Mouse (Mus musculus) hindbrain, embryonic 13.5 days (tissue): ENCODE measurements at regions not wholly inside any gene's neighbourhood (a gene's known extent, or its start where the extent isn't known, plus 50 kb on each side); places are given as distances from the start of the nearest gene placed in this dataset.

Source experiments
- ATAC-seq: fragments of 200-750 bp; cut with Nextera tagmentation; 2 replicates; pipeline ENCODE4 v1.8.0; 2017; ENCODE audit warnings: moderate TSS enrichment; ENCODE audit not compliant: low FRiP score
- H3K27ac ChIP-seq: fragments of 300-500 bp; sonication (generic); 2 replicates; pipeline ENCODE4 v1.5.1; 2015; ENCODE audit warnings: inconsistent platforms, mild to moderate bottlenecking, moderate library complexity
- H3K27me3 ChIP-seq: fragments of 300-500 bp; sonication (generic); 2 replicates; pipeline ENCODE4 v1.6.1; 2015; ENCODE audit warnings: mild to moderate bottlenecking, inconsistent platforms
- H3K36me3 ChIP-seq: fragments of 300-500 bp; sonication (generic); 2 replicates; pipeline ENCODE4 v1.6.1; 2015; ENCODE audit warnings: mild to moderate bottlenecking, inconsistent platforms
- H3K4me1 ChIP-seq: fragments of 300-500 bp; sonication (generic); replicated peaks from 2 replicates; pipeline ENCODE4 v1.6.1; 2015; ENCODE audit warnings: inconsistent platforms
- H3K4me2 ChIP-seq: fragments of 300-500 bp; sonication (generic); 2 replicates; pipeline ENCODE4 v1.6.1; 2015; ENCODE audit warnings: inconsistent platforms, mild to moderate bottlenecking, moderate library complexity
- H3K4me3 ChIP-seq: fragments of 300-500 bp; sonication (generic); 2 replicates; pipeline ENCODE4 v1.5.1; 2015; ENCODE audit warnings: mild to moderate bottlenecking, inconsistent platforms
- H3K9ac ChIP-seq: fragments of 300-500 bp; sonication (generic); 2 replicates; pipeline ENCODE4 v1.6.1; 2015; ENCODE audit warnings: mild to moderate bottlenecking, inconsistent platforms
- H3K9me3 ChIP-seq: fragments of 300-500 bp; sonication (generic); 2 replicates; pipeline ENCODE4 v1.6.1; 2016; ENCODE audit warnings: inconsistent platforms
- WGBS: fragments of 180-500 bp; shearing (Covaris S2); methylation state at CpG from one replicate; pipeline ENCODE4 v1.1.7; 2015; 5-methylcytosine and 5-hydroxymethylcytosine counted together

GRCm38 (mm10) chr10:126815730-126816129, 85.4 kb downstream of the Atp23 start:
- H3K36me3 ChIP-seq, result no peaks in the 10 kb centered on the region

GRCm38 (mm10) chr10:126814968-126815367, 86.2 kb downstream of the Atp23 start:
- no peak overlapping the region for H3K9ac ChIP-seq
- no peak overlapping the region for H3K27ac ChIP-seq
- H3K4me3 ChIP-seq, result no peak overlapping the region
- H3K36me3 ChIP-seq, result no peaks in the 10 kb centered on the region
- no peak for ATAC-seq
- WGBS, result 93% methylated on average over 18 of the region's 18 CpGs
- H3K4me2 ChIP-seq, result no peak overlapping the region
- no peaks in the 10 kb centered on the region for H3K9me3 ChIP-seq
- no peaks in the 10 kb centered on the region for H3K27me3 ChIP-seq
- peaks cover 11% of the 10 kb centered on the region for H3K4me1 ChIP-seq

More at GRCm38 (mm10) chr10:126815730-126816129, 85.4 kb downstream of the Atp23 start:
- H3K27ac ChIP-seq, result no peak overlapping the region
- H3K27me3 ChIP-seq, result no peaks in the 10 kb centered on the region
- H3K4me1 ChIP-seq, result 0 out of 2 replicates have a peak, but pooled peaks cover 7% of the 10 kb centered on the region
- no peak overlapping the region for H3K9ac ChIP-seq
- 82% methylated on average over 5 of the region's 5 CpGs for WGBS
- no peak overlapping the region for H3K4me2 ChIP-seq
- ATAC-seq, result no peak
- H3K4me3 ChIP-seq, result no peak overlapping the region
- H3K9me3 ChIP-seq, result no peaks in the 10 kb centered on the region

- Histone ChIP-seq H3K4me1 (peaks cover 18% of the 10 kb centered on the region), H3K4me3 (no peak overlapping the region), H3K27me3 (no peaks in the 10 kb centered on the region), H3K36me3 (no peaks in the 10 kb centered on the region), H3K9ac (no peak overlapping the region), H3K27ac (no peak overlapping the region), H3K9me3 (no peaks in the 10 kb centered on the region), H3K4me2 (no peak overlapping the region)
- ATAC-seq, result no peak
- 88% methylated on average over 6 of the region's 6 CpGs for WGBS
Measured at GRCm38 (mm10) chr10:126813051-126813593, 88.0 kb downstream of the Atp23 start.

GRCm38 (mm10) chr10:126812243-126812755, 88.9 kb downstream of the Atp23 start:
- 69% methylated on average over 7 of the region's 7 CpGs for WGBS
- peak overlapping the region; percentile 52; the same call in 1 of the 2 replicates for H3K27ac ChIP-seq
- peaks cover 18% of the 10 kb centered on the region for H3K4me1 ChIP-seq
- no peaks in the 10 kb centered on the region for H3K9me3 ChIP-seq
- no peak overlapping the region for H3K9ac ChIP-seq
- H3K36me3 ChIP-seq, result no peaks in the 10 kb centered on the region
- no peak overlapping the region for H3K4me3 ChIP-seq
- H3K4me2 ChIP-seq, result no peak overlapping the region
- H3K27me3 ChIP-seq, result no peaks in the 10 kb centered on the region
- no peak for ATAC-seq

GRCm38 (mm10) chr10:126810346-126811095, 90.6 kb downstream of the Atp23 start:
- H3K36me3 ChIP-seq, result no peaks in the 10 kb centered on the region
- peak overlapping the region; percentile 50; the same call in 1 of the 2 replicates for H3K4me2 ChIP-seq
- H3K9me3 ChIP-seq, result no peaks in the 10 kb centered on the region
- H3K9ac ChIP-seq, result no peak overlapping the region
- H3K27ac ChIP-seq, result no peak overlapping the region
- H3K27me3 ChIP-seq, result no peaks in the 10 kb centered on the region
- peaks cover 18% of the 10 kb centered on the region for H3K4me1 ChIP-seq
- H3K4me3 ChIP-seq, result no peak overlapping the region
- ATAC-seq, result no peak
- 74% methylated on average over 11 of the region's 11 CpGs for WGBS

GRCm38 (mm10) chr10:126809587-126809986, 91.6 kb downstream of the Atp23 start:
- Histone ChIP-seq H3K27me3 (no peaks in the 10 kb centered on the region), H3K4me2 (peak overlapping the region; percentile 50), H3K4me3 (peak overlapping the region; percentile 22), H3K9me3 (no peaks in the 10 kb centered on the region), H3K9ac (peak overlapping the region; percentile 55), H3K27ac (peak overlapping the region; percentile 66; the same call in 1 of the 2 replicates), H3K36me3 (no peaks in the 10 kb centered on the region), H3K4me1 (peaks cover 18% of the 10 kb centered on the region)
- peak; percentile 55 for ATAC-seq
- WGBS, result 56% methylated on average over 17 of the region's 17 CpGs

- Histone ChIP-seq H3K27me3 (no peaks in the 10 kb centered on the region), H3K9me3 (no peaks in the 10 kb centered on the region), H3K36me3 (no peaks in the 10 kb centered on the region), H3K27ac (no peak overlapping the region), H3K4me1 (peaks cover 14% of the 10 kb centered on the region), H3K4me2 (no peak overlapping the region), H3K9ac (no peak overlapping the region), H3K4me3 (no peak overlapping the region)
- ATAC-seq, result no peak
- WGBS, result 91% methylated on average over 4 of the region's 4 CpGs
Measured at GRCm38 (mm10) chr10:126806881-126807280, 94.3 kb downstream of the Atp23 start.

- H3K9me3 ChIP-seq, result no peaks in the 10 kb centered on the region
- H3K27ac ChIP-seq, result no peak overlapping the region
- H3K27me3 ChIP-seq, result no peaks in the 10 kb centered on the region
- no peak for ATAC-seq
- no peaks in the 10 kb centered on the region for H3K4me1 ChIP-seq
- 73% methylated on average over 4 of the region's 4 CpGs for WGBS
- no peak overlapping the region for H3K4me3 ChIP-seq
- H3K4me2 ChIP-seq, result no peak overlapping the region
- H3K9ac ChIP-seq, result no peak overlapping the region
- no peaks in the 10 kb centered on the region for H3K36me3 ChIP-seq
Measured at GRCm38 (mm10) chr10:126802732-126803131, 98.4 kb downstream of the Atp23 start.

- 58% methylated on average over 4 of the region's 4 CpGs for WGBS
- Histone ChIP-seq H3K27me3 (no peaks in the 10 kb centered on the region), H3K4me3 (no peak overlapping the region), H3K36me3 (no peaks in the 10 kb centered on the region), H3K4me2 (no peak overlapping the region), H3K9me3 (no peaks in the 10 kb centered on the region), H3K4me1 (no peaks in the 10 kb centered on the region), H3K9ac (no peak overlapping the region), H3K27ac (no peak overlapping the region)
- ATAC-seq, result no peak
Measured at GRCm38 (mm10) chr10:126799393-126799792, 101.8 kb downstream of the Atp23 start.

- Histone ChIP-seq H3K4me2 (no peak overlapping the region), H3K9me3 (no peaks in the 10 kb centered on the region), H3K27ac (peak overlapping the region; percentile 64), H3K4me1 (peaks cover 26% of the 10 kb centered on the region), H3K4me3 (no peak overlapping the region), H3K36me3 (no peaks in the 10 kb centered on the region), H3K9ac (no peak overlapping the region), H3K27me3 (no peaks in the 10 kb centered on the region)
- ATAC-seq, result no peak
- WGBS, result 52% methylated on average over 3 of the region's 3 CpGs
Measured at GRCm38 (mm10) chr10:126793136-126793535, 108.0 kb downstream of the Atp23 start.

- H3K36me3 ChIP-seq, result no peaks in the 10 kb centered on the region
- H3K9ac ChIP-seq, result no peak overlapping the region
- H3K4me3 ChIP-seq, result no peak overlapping the region
- H3K27ac ChIP-seq, result peak overlapping the region; percentile 64
- ATAC-seq, result peak; percentile 67
- 50% methylated on average over 10 of the region's 10 CpGs for WGBS
- H3K9me3 ChIP-seq, result no peaks in the 10 kb centered on the region
- peaks cover 31% of the 10 kb centered on the region for H3K4me1 ChIP-seq
- H3K4me2 ChIP-seq, result no peak overlapping the region
- H3K27me3 ChIP-seq, result no peaks in the 10 kb centered on the region
Measured at GRCm38 (mm10) chr10:126792371-126792835, 108.8 kb downstream of the Atp23 start.

- Histone ChIP-seq H3K9me3 (no peaks in the 10 kb centered on the region), H3K4me2 (no peak overlapping the region), H3K27ac (no peak overlapping the region), H3K9ac (no peak overlapping the region), H3K4me1 (peaks cover 30% of the 10 kb centered on the region), H3K36me3 (no peaks in the 10 kb centered on the region), H3K4me3 (no peak overlapping the region), H3K27me3 (no peaks in the 10 kb centered on the region)
- WGBS, result 58% methylated on average over 5 of the region's 5 CpGs
- peak; percentile 61 for ATAC-seq
Measured at GRCm38 (mm10) chr10:126788277-126788676, 112.9 kb downstream of the Atp23 start.
